Mouse (Mus musculus) stomach, postnatal 0 days (tissue): ENCODE data around the gene Sall1.

Experiments used
- CTCF ChIP-seq: IDR thresholded peaks from 2 replicates; pipeline ENCODE4 v1.5.1; 2016; ENCODE audit warnings: antibody characterized with exemption, low read depth, mild to moderate bottlenecking, moderate library complexity
- EP300 ChIP-seq: optimal IDR thresholded peaks from 2 replicates; pipeline ENCODE3; 2016; ENCODE audit warnings: antibody characterized with exemption

DNA sequence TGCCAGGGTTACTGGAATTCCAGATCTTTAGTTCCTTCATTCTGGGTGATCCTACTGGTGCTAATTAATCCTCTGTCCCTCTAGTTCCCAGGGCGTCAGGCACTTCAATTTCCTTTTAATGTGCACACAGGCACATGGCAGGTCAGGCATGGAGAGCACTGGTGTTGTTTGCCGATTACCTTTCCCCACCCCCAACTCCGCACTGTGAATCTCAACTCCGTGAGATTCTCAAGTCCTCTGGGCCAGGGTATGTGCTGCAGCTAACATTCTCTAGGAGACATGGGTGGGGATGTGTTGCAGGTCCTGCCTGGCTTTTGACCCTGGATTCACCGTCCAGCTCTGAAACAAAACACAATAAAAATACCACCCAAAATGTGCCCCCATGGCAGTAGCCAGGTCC is 46.0 kb upstream of the Sall1 start:
- TF ChIP-seq CTCF (no peak), EP300 (no peak)
